Mouse (Mus musculus) bone marrow macrophage, adult 2 months (primary cell): Measurements from ENCODE around the gene C1ra. TPM values are rescaled to one million over a fixed set of nuclear protein-coding genes. Genes with fewer than 3 reads are reported as not detected.
A peak's percentile ranks its signal among the peaks of the same experiment; 100 is the strongest.

Source experiments
- H3K27ac ChIP-seq: 2 replicates; pipeline ENCODE4 v1.5.1; 2012; ENCODE audit warnings: low read depth, low read length; ENCODE audit not compliant: insufficient read depth
- H3K4me1 ChIP-seq: 2 replicates; pipeline ENCODE4 v1.6.1; 2012; ENCODE audit warnings: low read length; ENCODE audit not compliant: control insufficient read depth, insufficient read depth
- H3K4me3 ChIP-seq: 2 replicates; pipeline ENCODE4 v1.5.1; 2012; ENCODE audit warnings: mild to moderate bottlenecking, low read length, moderate library complexity; ENCODE audit not compliant: insufficient read depth
- CTCF ChIP-seq: IDR thresholded peaks from 2 replicates; pipeline ENCODE4 v1.5.1; 2012; ENCODE audit warnings: low read depth, mild to moderate bottlenecking, low read length, moderate library complexity
- POLR2A ChIP-seq: IDR thresholded peaks from 2 replicates; pipeline ENCODE4 v1.6.1; 2012; ENCODE audit warnings: mild to moderate bottlenecking, low read depth, low read length, borderline replicate concordance
- polyA plus RNA-seq: library from polyadenylated mRNA; stranded (reverse); fragments of >200 nt; gene quantifications from 2 replicates; pipeline ENCODE4 v1.2.4, GENCODE M21; 2012; ENCODE audit not compliant: missing spikeins, insufficient read depth, insufficient read length

Gene C1ra
- polyA plus RNA-seq, 1 experiment: 3.4 TPM

GRCm38 (mm10) chr6:124485414-124486144 is 26.6 kb upstream of the C1ra start:
- Histone ChIP-seq H3K4me1 (no peaks in the 10 kb centered on the region), H3K4me3 (no peak overlapping the region), H3K27ac (no peak overlapping the region)
- no peak for TF ChIP-seq CTCF
- no peak for TF ChIP-seq POLR2A

DNA sequence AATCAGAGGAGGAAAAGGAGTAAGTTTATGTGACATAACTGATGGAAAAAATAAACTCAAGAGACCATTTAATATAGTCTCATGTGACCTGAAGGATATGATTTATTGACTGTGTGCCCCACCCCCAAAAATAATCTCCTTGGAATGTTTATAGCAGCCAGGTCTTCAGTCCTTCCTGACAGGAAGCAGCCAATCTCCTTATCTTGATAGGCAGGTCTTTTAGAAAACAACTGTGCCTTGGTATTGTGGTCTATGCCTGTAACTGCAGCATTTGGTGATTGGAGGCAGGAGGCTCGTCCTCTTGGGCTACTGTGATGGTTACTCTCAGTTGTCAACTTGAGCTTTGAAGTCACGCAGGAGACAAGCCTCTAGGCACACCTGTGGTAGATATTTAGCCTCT is 24.7 kb upstream of the C1ra start:
- TF ChIP-seq POLR2A (no peak), CTCF (no peak)
- Histone ChIP-seq H3K4me3 (no peak overlapping the region), H3K27ac (no peak overlapping the region), H3K4me1 (peaks cover under 1% of the 10 kb centered on the region)

- TF ChIP-seq POLR2A (no peak), CTCF (no peak)
- Histone ChIP-seq H3K27ac (no peak overlapping the region), H3K4me3 (no peak overlapping the region), H3K4me1 (peaks cover 10% of the 10 kb centered on the region)
Observed at GRCm38 (mm10) chr6:124488952-124489351, 23.3 kb upstream of the C1ra start.

- TF ChIP-seq POLR2A (no peak), CTCF (no peak)
- H3K27ac ChIP-seq: no peak overlapping the region
- H3K4me1 ChIP-seq: peaks cover 15% of the 10 kb centered on the region
- no peak overlapping the region for H3K4me3 ChIP-seq
Observed at GRCm38 (mm10) chr6:124491427-124491826, 20.8 kb upstream of the C1ra start.

DNA sequence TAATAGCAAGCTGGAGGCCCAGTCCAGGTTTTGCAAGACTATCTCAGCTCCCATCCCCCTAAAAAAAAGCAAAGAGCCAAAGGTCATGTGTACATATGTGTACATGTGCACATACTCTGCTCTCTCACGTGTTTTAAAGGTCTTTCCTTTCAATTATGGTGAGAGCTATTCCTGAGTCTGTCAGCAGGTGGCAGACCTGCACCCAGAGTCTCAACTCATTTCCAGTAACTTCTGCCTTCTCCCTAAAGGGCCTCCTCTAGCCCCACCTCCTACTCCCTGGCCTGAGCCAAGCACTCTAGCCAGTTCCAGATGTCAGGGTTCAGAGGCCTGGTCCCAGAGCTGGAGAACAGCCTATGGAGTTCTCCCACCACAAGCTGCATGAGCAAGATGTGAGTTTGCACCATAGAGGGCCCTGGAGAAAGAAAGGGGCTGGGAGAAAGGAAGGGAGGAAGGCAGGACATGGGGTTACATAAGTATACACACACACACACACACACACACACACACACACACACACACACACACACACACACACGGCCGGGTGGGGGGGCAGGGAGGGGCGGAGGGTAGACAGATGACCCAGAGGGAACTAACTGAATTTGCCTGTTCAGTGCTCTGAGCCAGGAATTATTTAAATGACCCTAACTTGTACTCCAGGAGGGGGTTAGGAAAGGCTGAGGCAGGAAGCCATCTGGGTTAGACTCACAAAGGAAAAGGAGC is 19.2 kb upstream of the C1ra start, which contains the start of gene C1rl:
Gene C1rl, plus strand, starts transcription at position 272 of the 720 bp plus-strand sequence.
- Histone ChIP-seq H3K27ac (peak within 1 kb of the TSS; percentile 90), H3K4me1 (peaks cover 20% of the 10 kb centered on the region), H3K4me3 (peak within 1 kb of the TSS; percentile 29; the same call in 1 of the 2 replicates)
- TF ChIP-seq POLR2A (no peak), CTCF (peak; percentile 35; the same call in 1 of the 2 replicates)

- no peak for TF ChIP-seq POLR2A
- no peak for TF ChIP-seq CTCF
- Histone ChIP-seq H3K4me1 (peaks cover 23% of the 10 kb centered on the region), H3K27ac (no peak overlapping the region), H3K4me3 (no peak overlapping the region)
Observed at GRCm38 (mm10) chr6:124493886-124494285, 18.3 kb upstream of the C1ra start.

GRCm38 (mm10) chr6:124496054-124496453 is 16.2 kb upstream of the C1ra start:
- H3K4me1 ChIP-seq: peaks cover 23% of the 10 kb centered on the region
- H3K4me3 ChIP-seq: no peak overlapping the region
- 0 out of 2 replicates have a peak overlapping the region, but pooled peaks have one; percentile 15 for H3K27ac ChIP-seq
- TF ChIP-seq POLR2A: no peak
- no peak for TF ChIP-seq CTCF

GRCm38 (mm10) chr6:124499914-124500566 is 12.2 kb upstream of the C1ra start:
- TF ChIP-seq CTCF (no peak), POLR2A (no peak)
- Histone ChIP-seq H3K4me1 (peaks cover 23% of the 10 kb centered on the region), H3K4me3 (no peak overlapping the region), H3K27ac (no peak overlapping the region)

DNA sequence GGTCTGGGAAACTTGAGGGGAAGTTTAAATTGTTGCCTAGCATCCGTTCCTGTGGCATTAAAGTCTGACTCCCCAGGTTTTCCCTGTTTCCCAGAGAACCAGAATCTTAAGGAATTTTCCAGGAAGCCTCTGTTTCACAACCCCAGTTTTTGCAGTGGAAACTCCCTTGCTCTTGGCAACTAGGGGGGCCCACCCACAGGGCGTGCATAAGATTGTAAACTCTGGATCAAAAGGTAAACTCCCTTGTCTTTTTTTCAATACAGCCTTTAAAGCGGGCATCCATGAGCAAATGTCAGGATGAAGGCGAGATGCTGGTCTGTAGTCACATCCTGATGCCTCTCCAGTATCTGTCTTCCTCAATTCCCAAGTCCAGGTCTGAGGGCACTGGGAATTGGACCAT is 10.7 kb upstream of the C1ra start:
- TF ChIP-seq POLR2A: no peak
- TF ChIP-seq CTCF: no peak
- Histone ChIP-seq H3K4me1 (peaks cover 25% of the 10 kb centered on the region), H3K27ac (no peak overlapping the region), H3K4me3 (no peak overlapping the region)

GRCm38 (mm10) chr6:124502021-124502420 is 10.2 kb upstream of the C1ra start:
- TF ChIP-seq POLR2A: no peak
- no peak for TF ChIP-seq CTCF
- H3K4me1 ChIP-seq: peaks cover 25% of the 10 kb centered on the region
- H3K4me3 ChIP-seq: no peak overlapping the region

More at GRCm38 (mm10) chr6:124502021-124502420, 10.2 kb upstream of the C1ra start:
- no peak overlapping the region for H3K27ac ChIP-seq
